Mouse (Mus musculus) bone marrow, adult 2 months (tissue): Measurements from ENCODE around the gene Unc13b. TPM values are rescaled to one million over a fixed set of nuclear protein-coding genes. Genes with fewer than 3 reads are reported as not detected.

Source experiments
- H3K27ac ChIP-seq: fragments of 200-500 bp; 2 replicates; pipeline ENCODE4 v1.5.1; 2012; ENCODE audit warnings: low read depth, mild to moderate bottlenecking, control low read depth, inconsistent platforms, low read length; ENCODE audit not compliant: control insufficient read depth, poor library complexity, insufficient read depth
- H3K4me1 ChIP-seq: fragments of 200-500 bp; 2 replicates; pipeline ENCODE4 v1.6.1; 2011; ENCODE audit warnings: low read length; ENCODE audit not compliant: control insufficient read depth, insufficient read depth
- H3K4me3 ChIP-seq: fragments of 200-500 bp; replicated peaks from 2 replicates; pipeline ENCODE3; 2011; ENCODE audit warnings: mild to moderate bottlenecking, low read depth, low read length, control low read depth; ENCODE audit not compliant: control insufficient read depth
- CTCF ChIP-seq: fragments of 200-500 bp; IDR thresholded peaks from 2 replicates; pipeline ENCODE4 v1.5.1; 2011; ENCODE audit warnings: low read length, control low read depth; ENCODE audit not compliant: control insufficient read depth, insufficient read depth
- POLR2A ChIP-seq: fragments of 200-500 bp; IDR thresholded peaks from 2 replicates; pipeline ENCODE4 v1.6.1; 2011; ENCODE audit warnings: low read depth, mild to moderate bottlenecking, control low read depth, low read length, borderline replicate concordance; ENCODE audit not compliant: control insufficient read depth
- WGBS: fragments of 180-500 bp; shearing (Covaris S2); methylation state at CpG from one replicate; pipeline ENCODE4 v1.1.7; 2018; 5-methylcytosine and 5-hydroxymethylcytosine counted together
- polyA plus RNA-seq: library from polyadenylated mRNA; stranded (reverse); fragments of >200 nt; gene quantifications from 2 replicates; pipeline ENCODE4 v1.2.4, GENCODE M21; 2011; ENCODE audit warnings: low replicate concordance; ENCODE audit not compliant: missing spikeins, insufficient read depth, insufficient read length

Unc13b gene
- polyA plus RNA-seq, 1 experiment: 3.8 TPM

DNA sequence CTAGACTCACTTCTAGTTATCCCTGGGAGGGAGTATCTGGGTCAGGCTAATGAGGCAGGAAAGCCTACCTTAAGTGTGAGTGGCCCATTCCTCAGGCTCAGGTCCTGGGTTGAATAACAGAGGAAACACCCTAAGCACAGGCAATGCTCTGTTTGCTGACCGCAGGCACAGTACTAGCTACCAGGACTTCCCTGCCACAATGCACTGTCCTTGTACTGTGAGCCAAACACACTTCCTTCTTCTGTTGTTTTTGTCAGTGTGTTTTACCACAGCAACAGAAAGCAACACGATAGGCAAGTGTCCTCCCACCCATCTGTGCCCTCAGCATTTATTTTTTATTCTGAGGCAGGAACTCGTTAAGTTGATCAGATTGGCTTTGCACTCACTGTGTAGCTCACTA is 228.6 kb downstream of the Unc13b start:
- no peak overlapping the region for H3K4me3 ChIP-seq
- 6% methylated on average over 3 of the region's 3 CpGs for WGBS
- TF ChIP-seq POLR2A (no peak), CTCF (no peak)
- no peaks in the 10 kb centered on the region; the same call in 1 of the 2 replicates for H3K4me1 ChIP-seq
- no peak overlapping the region for H3K27ac ChIP-seq

DNA sequence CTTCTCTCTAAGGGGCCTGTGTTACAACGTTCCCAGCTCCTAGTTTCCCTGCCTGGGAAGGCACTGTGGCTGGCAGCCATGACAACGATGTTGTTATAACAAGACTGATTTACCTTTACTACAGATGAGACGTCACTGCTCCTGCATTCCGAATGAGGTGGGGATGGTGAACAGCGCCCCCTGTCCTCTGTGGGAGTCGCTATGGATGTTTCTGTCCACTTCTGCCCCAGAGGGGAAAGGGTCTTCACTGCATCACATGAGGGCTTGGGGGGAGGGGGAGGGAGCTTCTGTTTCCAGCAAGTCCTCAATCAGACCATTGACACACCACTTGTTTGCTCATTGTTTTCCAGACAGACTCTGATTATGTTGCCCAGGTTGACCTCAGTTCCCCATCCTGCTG is 235.2 kb downstream of the Unc13b start:
- H3K4me1 ChIP-seq: no peaks in the 10 kb centered on the region; the same call in 1 of the 2 replicates
- 50% methylated on average over 6 of the region's 6 CpGs for WGBS
- H3K27ac ChIP-seq: no peak overlapping the region
- TF ChIP-seq POLR2A (no peak), CTCF (peak; percentile 45; the same call in 1 of the 2 replicates)
- no peak overlapping the region for H3K4me3 ChIP-seq

DNA sequence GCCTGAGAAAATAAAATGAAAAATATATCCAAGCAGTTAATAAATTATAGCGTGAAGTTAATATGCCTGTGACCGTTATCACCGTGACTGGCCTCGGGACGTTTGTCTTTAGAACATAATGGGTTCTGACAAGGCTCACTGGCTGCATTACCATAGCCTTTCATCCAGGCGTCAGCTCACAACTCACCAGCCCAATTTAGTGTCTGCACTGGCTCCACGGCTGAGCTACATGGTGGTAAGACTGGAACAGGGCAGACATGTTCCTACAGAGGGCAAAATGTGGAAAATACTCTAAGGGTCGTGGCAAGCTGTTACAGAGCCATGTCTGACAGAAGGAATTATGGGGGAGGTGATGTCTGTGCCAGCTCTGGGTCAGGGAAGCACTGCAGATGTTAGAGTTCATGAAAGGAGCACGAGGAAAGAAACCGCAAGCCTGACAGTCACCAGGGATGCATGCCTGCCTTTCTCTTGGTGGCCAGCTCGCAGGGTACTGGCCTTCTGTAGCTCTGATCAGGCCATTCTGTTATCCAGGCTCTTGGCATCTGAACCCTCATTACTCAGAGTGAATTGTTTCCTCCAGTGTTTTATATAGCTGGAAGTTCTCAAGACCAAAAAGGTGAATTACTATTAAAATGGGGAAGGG is 251.1 kb downstream of the Unc13b start:
- no peak for TF ChIP-seq POLR2A
- TF ChIP-seq CTCF: no peak
- H3K4me3 ChIP-seq: no peak overlapping the region
- 80% methylated on average over 11 of the region's 11 CpGs for WGBS

More for the DNA sequence above, 251.1 kb downstream of the Unc13b start:
- Histone ChIP-seq H3K4me1 (no peaks in the 10 kb centered on the region), H3K27ac (no peak overlapping the region)

Other genes starting within 250 kb of the Unc13b start
- gene Fam205a1, start 205.1 kb upstream of the Unc13b start, polyA plus RNA-seq: 0.45 and 0.84 TPM in 2 replicates
- not detected in 2 replicates for gene Gm12394, start 202.2 kb upstream of the Unc13b start, polyA plus RNA-seq
- not detected in 2 replicates for gene Fam205c, start 184.7 kb upstream of the Unc13b start, polyA plus RNA-seq
- gene Phf24, start 142.3 kb upstream of the Unc13b start, polyA plus RNA-seq: not detected in 2 replicates
- gene Dnajb5, start 109.1 kb upstream of the Unc13b start, polyA plus RNA-seq: 2.1 and 2.8 TPM in 2 replicates
- gene 1700022I11Rik, start 89.3 kb upstream of the Unc13b start, polyA plus RNA-seq: not detected in 2 replicates
- 57.6 and 93.9 TPM in 2 replicates for gene Vcp, start 58.4 kb upstream of the Unc13b start, polyA plus RNA-seq
- gene Fancg, start 48.4 kb upstream of the Unc13b start, polyA plus RNA-seq: 12.8 and 19.0 TPM in 2 replicates
- 14.7 and 23.6 TPM in 2 replicates for gene Pigo, start 33.1 kb upstream of the Unc13b start, polyA plus RNA-seq
- 40.9 and 48.4 TPM in 2 replicates for gene Stoml2, start 27.2 kb upstream of the Unc13b start, polyA plus RNA-seq
- 46.2 and 77.6 TPM in 2 replicates for gene Fam214b, start 12.7 kb upstream of the Unc13b start, polyA plus RNA-seq
- gene Atp8b5, start 208.2 kb downstream of the Unc13b start, polyA plus RNA-seq: not detected in 2 replicates